Mouse (Mus musculus) spleen, embryonic (tissue): Measurements from ENCODE around the gene Actr6.

Experiments
- CTCF ChIA-PET: fragments of 350-600 bp; sonication (Branson Sonifier 250); formaldehyde crosslinking; loops from one replicate; lab custom pipeline; 2022; lab: Charles Lee

The Actr6 gene

GRCm38 (mm10) chr10:89732001-89732794 is at the start of gene Actr6:
Actr6 (minus strand) TSS chr10:89732295.
- CTCF ChIA-PET: interaction anchor here (0.9 kb wide), 1 partner anchor 11 kb away, joined by 4 read pairs; no protein-coding TSS in a partner anchor

GRCm38 (mm10) chr10:89776029-89776428 is 43.9 kb upstream of the Actr6 start:
- CTCF ChIA-PET: no interaction called here

GRCm38 (mm10) chr10:89771894-89772293 is 39.8 kb upstream of the Actr6 start:
- CTCF ChIA-PET: no interaction called here

GRCm38 (mm10) chr10:89769096-89769495 is 37.0 kb upstream of the Actr6 start:
- CTCF ChIA-PET: no interaction called here

- CTCF ChIA-PET: interaction anchor here (0.6 kb wide), 1 partner anchor 116 kb away, joined by 4 read pairs; no protein-coding TSS in a partner anchor
Observed at GRCm38 (mm10) chr10:89768352-89769020, 36.4 kb upstream of the Actr6 start.

GRCm38 (mm10) chr10:89765790-89766714 is 34.0 kb upstream of the Actr6 start:
- CTCF ChIA-PET: no interaction called here

- CTCF ChIA-PET: interaction anchor here (0.6 to 0.7 kb wide), 2 partner anchors 39 to 1502 kb away, joined by 3 to 5 read pairs; no protein-coding TSS in a partner anchor
Observed at GRCm38 (mm10) chr10:89764457-89765121, 32.5 kb upstream of the Actr6 start.

GRCm38 (mm10) chr10:89760772-89761171 is 28.7 kb upstream of the Actr6 start:
- CTCF ChIA-PET: no interaction called here

GRCm38 (mm10) chr10:89755231-89755630 is 23.1 kb upstream of the Actr6 start:
- CTCF ChIA-PET: interaction anchor here (0.6 kb wide), 1 partner anchor 121 kb away, joined by 3 read pairs; no protein-coding TSS in a partner anchor

- CTCF ChIA-PET: no interaction called here
Observed at GRCm38 (mm10) chr10:89751069-89751468, 19.0 kb upstream of the Actr6 start.

- CTCF ChIA-PET: no interaction called here
Observed at GRCm38 (mm10) chr10:89748619-89749018, 16.5 kb upstream of the Actr6 start.

- CTCF ChIA-PET: no interaction called here
Observed at GRCm38 (mm10) chr10:89747911-89748310, 15.8 kb upstream of the Actr6 start.

- CTCF ChIA-PET: no interaction called here
Observed at GRCm38 (mm10) chr10:89747221-89747905, 15.3 kb upstream of the Actr6 start.

GRCm38 (mm10) chr10:89746581-89746980 is 14.5 kb upstream of the Actr6 start:
- CTCF ChIA-PET: no interaction called here

- CTCF ChIA-PET: no interaction called here
Observed at GRCm38 (mm10) chr10:89745666-89746020, 13.5 kb upstream of the Actr6 start.

GRCm38 (mm10) chr10:89744871-89745665 is 13.0 kb upstream of the Actr6 start, which contains the start of gene Uhrf1bp1l:
Uhrf1bp1l (plus strand) TSS chr10:89744991.
- CTCF ChIA-PET: interaction anchor here (1.0 kb wide), 1 partner anchor 16 kb away, joined by 5 read pairs; no protein-coding TSS in a partner anchor

- CTCF ChIA-PET: interaction anchor here (1.0 kb wide), 1 partner anchor 15 kb away, joined by 5 read pairs; no protein-coding TSS in a partner anchor
Observed at GRCm38 (mm10) chr10:89744341-89744740, 12.2 kb upstream of the Actr6 start.

GRCm38 (mm10) chr10:89743266-89743665 is 11.2 kb upstream of the Actr6 start:
- CTCF ChIA-PET: interaction anchor here (0.7 to 1.2 kb wide), 2 partner anchors 12 to 1367 kb away, joined by 3 to 4 read pairs; no protein-coding TSS in a partner anchor

- CTCF ChIA-PET: interaction anchor here (0.6 kb wide), 1 partner anchor 12 kb away, joined by 3 read pairs; no protein-coding TSS in a partner anchor
Observed at GRCm38 (mm10) chr10:89740995-89741394, 8.9 kb upstream of the Actr6 start.
